Mouse (Mus musculus) macrophage (primary cell): Measurements from ENCODE around the gene Fam171a1. TPM values are rescaled to one million over a fixed set of nuclear protein-coding genes. Genes with fewer than 3 reads are reported as not detected.
A peak's percentile ranks its signal among the peaks of the same experiment; 100 is the strongest.

Experiments used
- H3K27ac ChIP-seq: fragments of 350-480 bp; formaldehyde crosslinking; 2 replicates; pipeline ENCODE4 v1.9.0; 2021
- H3K36me3 ChIP-seq: fragments of 350-480 bp; formaldehyde crosslinking; 2 replicates; pipeline ENCODE4 v1.9.0; 2021; ENCODE audit errors: inconsistent target
- H3K4me3 ChIP-seq: fragments of 350-480 bp; formaldehyde crosslinking; 2 replicates; pipeline ENCODE4 v1.9.0; 2021; ENCODE audit errors: inconsistent target
- H3K79me2 ChIP-seq: fragments of 350-480 bp; formaldehyde crosslinking; 2 replicates; pipeline ENCODE4 v1.9.0; 2021; ENCODE audit errors: inconsistent target
- WGBS: methylation state at CpG from one replicate; pipeline ENCODE4 v1.1.7; 2026; ENCODE audit warnings: inconsistent platforms; ENCODE audit not compliant: missing documents; 5-methylcytosine and 5-hydroxymethylcytosine counted together
- polyA plus RNA-seq: library from polyadenylated mRNA; stranded (reverse); fragments of 250-400 nt; gene quantifications from 3 replicates; pipeline ENCODE4 v1.2.4, GENCODE M21; 2018; ENCODE audit warnings: inconsistent platforms

Gene Fam171a1
- polyA plus RNA-seq, 1 experiment from 2014 or later: 0.85 TPM

GRCm38 (mm10) chr2:3150324-3150723 lies 36.3 kb downstream of the Fam171a1 start:
- Histone ChIP-seq H3K4me3 (no peak overlapping the region), H3K27ac (no peak overlapping the region), H3K79me2 (no peaks in the 10 kb centered on the region), H3K36me3 (no peaks in the 10 kb centered on the region)
- 100% methylated on average over 3 of the region's 5 CpGs for WGBS

- 90% methylated on average over 3 of the region's 3 CpGs for WGBS
- H3K36me3 ChIP-seq: no peaks in the 10 kb centered on the region
Measured at GRCm38 (mm10) chr2:3151336-3151735, 37.3 kb downstream of the Fam171a1 start.

GRCm38 (mm10) chr2:3154091-3154665 lies 40.2 kb downstream of the Fam171a1 start:
- 100% methylated on average over 1 of the region's 1 CpGs for WGBS
- Histone ChIP-seq H3K36me3 (no peaks in the 10 kb centered on the region), H3K4me3 (no peak overlapping the region), H3K27ac (no peak overlapping the region), H3K79me2 (no peaks in the 10 kb centered on the region)

More at GRCm38 (mm10) chr2:3151336-3151735, 37.3 kb downstream of the Fam171a1 start:
- H3K79me2 ChIP-seq: no peaks in the 10 kb centered on the region
- no peak overlapping the region for H3K27ac ChIP-seq
- H3K4me3 ChIP-seq: no peak overlapping the region

GRCm38 (mm10) chr2:3154986-3155385 lies 41.0 kb downstream of the Fam171a1 start:
- WGBS: 96% methylated on average over 2 of the region's 2 CpGs
- H3K4me3 ChIP-seq: no peak overlapping the region
- H3K36me3 ChIP-seq: no peaks in the 10 kb centered on the region
- no peaks in the 10 kb centered on the region for H3K79me2 ChIP-seq
- H3K27ac ChIP-seq: no peak overlapping the region

GRCm38 (mm10) chr2:3157030-3157429 lies 43.0 kb downstream of the Fam171a1 start:
- H3K36me3 ChIP-seq: no peaks in the 10 kb centered on the region
- no peak overlapping the region for H3K4me3 ChIP-seq
- H3K27ac ChIP-seq: no peak overlapping the region
- 80% methylated on average over 3 of the region's 3 CpGs for WGBS
- no peaks in the 10 kb centered on the region for H3K79me2 ChIP-seq

GRCm38 (mm10) chr2:3157661-3158344 lies 43.8 kb downstream of the Fam171a1 start:
- Histone ChIP-seq H3K27ac (no peak overlapping the region), H3K4me3 (no peak overlapping the region), H3K79me2 (no peaks in the 10 kb centered on the region), H3K36me3 (no peaks in the 10 kb centered on the region)
- 63% methylated on average over 10 of the region's 10 CpGs for WGBS

- Histone ChIP-seq H3K4me3 (no peak overlapping the region), H3K36me3 (no peaks in the 10 kb centered on the region), H3K27ac (no peak overlapping the region), H3K79me2 (no peaks in the 10 kb centered on the region)
- WGBS: 12% methylated on average over 8 of the region's 8 CpGs
Measured at GRCm38 (mm10) chr2:3158682-3159412, 44.8 kb downstream of the Fam171a1 start.

- H3K4me3 ChIP-seq: no peak overlapping the region
- no peaks in the 10 kb centered on the region for H3K36me3 ChIP-seq
- 54% methylated on average over 1 of the region's 1 CpGs for WGBS
- H3K27ac ChIP-seq: 0 out of 2 replicates have a peak overlapping the region, but pooled peaks have one; percentile 21
- no peaks in the 10 kb centered on the region for H3K79me2 ChIP-seq
Measured at GRCm38 (mm10) chr2:3161578-3161977, 47.6 kb downstream of the Fam171a1 start.

GRCm38 (mm10) chr2:3163501-3164076 lies 49.6 kb downstream of the Fam171a1 start:
- WGBS: 29% methylated on average over 9 of the region's 9 CpGs
- Histone ChIP-seq H3K79me2 (no peaks in the 10 kb centered on the region), H3K4me3 (no peak overlapping the region), H3K36me3 (no peaks in the 10 kb centered on the region), H3K27ac (no peak overlapping the region)

GRCm38 (mm10) chr2:3165037-3165600 lies 51.1 kb downstream of the Fam171a1 start:
- Histone ChIP-seq H3K79me2 (no peaks in the 10 kb centered on the region), H3K36me3 (no peaks in the 10 kb centered on the region), H3K27ac (no peak overlapping the region), H3K4me3 (no peak overlapping the region)
- WGBS: 95% methylated on average over 8 of the region's 8 CpGs

GRCm38 (mm10) chr2:3165890-3166605 lies 52.0 kb downstream of the Fam171a1 start:
- Histone ChIP-seq H3K4me3 (no peak overlapping the region), H3K36me3 (no peaks in the 10 kb centered on the region), H3K27ac (no peak overlapping the region), H3K79me2 (no peaks in the 10 kb centered on the region)
- 91% methylated on average over 7 of the region's 7 CpGs for WGBS

- H3K79me2 ChIP-seq: no peaks in the 10 kb centered on the region
Measured at GRCm38 (mm10) chr2:3168719-3169402, 54.8 kb downstream of the Fam171a1 start.

GRCm38 (mm10) chr2:3169403-3169747 lies 55.4 kb downstream of the Fam171a1 start:
- no peaks in the 10 kb centered on the region for H3K36me3 ChIP-seq
- no peak overlapping the region for H3K4me3 ChIP-seq
- no peaks in the 10 kb centered on the region for H3K79me2 ChIP-seq
- 93% methylated on average over 3 of the region's 3 CpGs for WGBS
- H3K27ac ChIP-seq: no peak overlapping the region

More at GRCm38 (mm10) chr2:3168719-3169402, 54.8 kb downstream of the Fam171a1 start:
- no peaks in the 10 kb centered on the region for H3K36me3 ChIP-seq
- H3K27ac ChIP-seq: no peak overlapping the region
- whole genome bisulfite sequencing: 95% methylated on average over 14 of the region's 14 CpGs
- H3K4me3 ChIP-seq: no peak overlapping the region
